ENCODE assay signal across 8 mouse cellular contexts in genomic region chr1:160351146-160351879, GRCm38 (mm10).
A peak's percentile ranks its signal among the peaks of the same experiment; 100 is the strongest.
DNase-seq lines count a peak whose midpoint lies in the region; ATAC-seq and TF ChIP-seq lines count a peak whose summit lies in the region.

No protein-coding gene starts in this region.

- H3K4me1 ChIP-seq in heart, embryonic 12.5 days (replicated peaks) = peaks cover 10% of the 10 kb centered on the region
- H3K4me1 ChIP-seq in bone marrow, adult 2 months (ENCODE audit: control insufficient read depth, insufficient read depth, low read length) = peaks cover 2% of the 10 kb centered on the region; the same call in 1 of the 2 replicates
- H3K4me1 ChIP-seq in forebrain, embryonic 10.5 days = peaks cover 17% of the 10 kb centered on the region
- peaks cover 33% of the 10 kb centered on the region for H3K4me1 ChIP-seq in neural tube, embryonic 13.5 days (replicated peaks)

- no peaks in the 10 kb centered on the region for H3K36me3 ChIP-seq in heart, embryonic 12.5 days
- no peaks in the 10 kb centered on the region for H3K36me3 ChIP-seq in forebrain, embryonic 10.5 days (replicated peaks)
- no peaks in the 10 kb centered on the region for H3K36me3 ChIP-seq in neural tube, embryonic 13.5 days

- peak overlapping the region; percentile 45 for H3K4me3 ChIP-seq in heart, embryonic 12.5 days
- no peak overlapping the region for H3K4me3 ChIP-seq in bone marrow, adult 2 months (replicated peaks; ENCODE audit: control insufficient read depth, low read depth, low read length)
- H3K4me3 ChIP-seq in forebrain, embryonic 10.5 days = peak overlapping the region; percentile 52
- peak overlapping the region; percentile 52 for H3K4me3 ChIP-seq in neural tube, embryonic 13.5 days

- no peaks in the 10 kb centered on the region for H3K9me3 ChIP-seq in heart, embryonic 12.5 days (replicated peaks)
- no peaks in the 10 kb centered on the region for H3K9me3 ChIP-seq in forebrain, embryonic 10.5 days
- H3K9me3 ChIP-seq in neural tube, embryonic 13.5 days = no peaks in the 10 kb centered on the region

- H3K27ac ChIP-seq in heart, embryonic 12.5 days (ENCODE audit: poor library complexity, severe bottlenecking) = peak overlapping the region; percentile 52
- H3K27ac ChIP-seq in bone marrow, adult 2 months (ENCODE audit: control insufficient read depth, insufficient read depth, low read depth, low read length, poor library complexity) = peak overlapping the region; percentile 17; the same call in 1 of the 2 replicates
- peak overlapping the region; percentile 75 for H3K27ac ChIP-seq in forebrain, embryonic 10.5 days
- peak overlapping the region; percentile 95 for H3K27ac ChIP-seq in neural tube, embryonic 13.5 days (replicated peaks)

- TF ChIP-seq POLR2A in bone marrow, adult 2 months (IDR thresholded peaks at IDR 0.05; ENCODE audit: borderline replicate concordance, control insufficient read depth, low read depth, low read length) = no peak

- no peak for ATAC-seq in heart, embryonic 12.5 days (ENCODE audit: insufficient number of reproducible peaks, low FRiP score)
- peak; percentile 58 for ATAC-seq in neural tube, embryonic 13.5 days (ENCODE audit: low read depth)

- H3K4me2 ChIP-seq in heart, embryonic 12.5 days = peak overlapping the region; percentile 76
- peak overlapping the region; percentile 75 for H3K4me2 ChIP-seq in neural tube, embryonic 13.5 days

- no peak for DNase-seq in heart, postnatal 10 days
- DNase-seq in forebrain, embryonic 10.5 days (ENCODE audit: extremely low spot score, low spot score) = no peak
- DNase-seq in left cerebral cortex, postnatal 25 days (ENCODE audit: low spot score in 2 of 2) = peak; percentile 34 to 43
- no peak for DNase-seq in spleen, postnatal 36 days (ENCODE audit: low spot score in 2 of 2)
- DNase-seq in thymus, adult 18-20 months = no peak

- H3K27me3 ChIP-seq in heart, embryonic 12.5 days (replicated peaks) = no peaks in the 10 kb centered on the region
- no peaks in the 10 kb centered on the region for H3K27me3 ChIP-seq in forebrain, embryonic 10.5 days (ENCODE audit: poor library complexity, severe bottlenecking)
- H3K27me3 ChIP-seq in neural tube, embryonic 13.5 days = no peaks in the 10 kb centered on the region

- intact Hi-C loops in heart, postnatal 10 days (cut with DNase I) = no loop called here
- intact Hi-C loops in left cerebral cortex, postnatal 25 days (cut with DNase I) = loop anchor here (2.0 to 5.0 kb wide), 2 partner anchors 59 to 139 kb away; partner anchors contain the start of gene Cacybp

- TF ChIP-seq CTCF in bone marrow, adult 2 months (IDR thresholded peaks at IDR 0.05; ENCODE audit: control insufficient read depth, insufficient read depth, low read length) = no peak

- WGBS in heart, embryonic 12.5 days = 29% methylated on average over 13 of the region's 13 CpGs
- WGBS in bone marrow, adult 2 months = 66% methylated on average over 13 of the region's 13 CpGs
- 38% methylated on average over 9 of the region's 13 CpGs for whole genome bisulfite sequencing in forebrain, embryonic 10.5 days
- 17% methylated on average over 13 of the region's 13 CpGs for WGBS in neural tube, embryonic 13.5 days

- H3K9ac ChIP-seq in heart, embryonic 12.5 days = peak overlapping the region; percentile 51
- H3K9ac ChIP-seq in neural tube, embryonic 13.5 days = peak overlapping the region; percentile 82

Comparison
In these comparisons a context has a peak if more than half of its experiments do, and no peak if none do; other contexts are left out.
1. H3K27ac ChIP-seq: peak in every context shown above with its lines; median percentile 95 in neural tube, embryonic 13.5 days; 75 in forebrain, embryonic 10.5 days; 52 in heart, embryonic 12.5 days; 17 in bone marrow, adult 2 months.
2. DNase-seq: peak in left cerebral cortex, postnatal 25 days (2 of 2); none in heart, postnatal 10 days (0 of 2), forebrain, embryonic 10.5 days (single experiment), spleen, postnatal 36 days (0 of 2) and thymus, adult 18-20 months (0 of 2).